Mouse (Mus musculus) embryonic fibroblast, embryonic 13.5 days (primary cell): Measurements from ENCODE around the gene Gmds. TPM values are rescaled to one million over a fixed set of nuclear protein-coding genes. Genes with fewer than 3 reads are reported as not detected.

Source experiments
- H3K27ac ChIP-seq: 2 replicates; pipeline ENCODE4 v1.5.1; 2012; ENCODE audit warnings: low read length, control low read depth, inconsistent platforms; ENCODE audit not compliant: insufficient read depth
- H3K4me1 ChIP-seq: 2 replicates; pipeline ENCODE4 v1.6.1; 2011; ENCODE audit warnings: low read length; ENCODE audit not compliant: control insufficient read depth, insufficient read depth
- H3K4me3 ChIP-seq: 2 replicates; pipeline ENCODE4 v1.5.1; 2011; ENCODE audit warnings: mild to moderate bottlenecking, control low read depth, low read length; ENCODE audit not compliant: insufficient read depth
- CTCF ChIP-seq: IDR thresholded peaks from 2 replicates; pipeline ENCODE4 v1.5.1; 2011; ENCODE audit warnings: mild to moderate bottlenecking, control low read depth, low read length, moderate library complexity, borderline replicate concordance; ENCODE audit not compliant: insufficient read depth
- POLR2A ChIP-seq: IDR thresholded peaks from 2 replicates; pipeline ENCODE4 v1.6.1; 2011; ENCODE audit warnings: low read depth, mild to moderate bottlenecking, control low read depth, low read length, moderate library complexity
- polyA plus RNA-seq: library from polyadenylated mRNA; stranded (reverse); fragments of >200 nt; gene quantifications from 2 replicates; pipeline ENCODE4 v1.2.4, GENCODE M21; 2011; ENCODE audit warnings: low read depth; ENCODE audit not compliant: missing spikeins, insufficient read length

The Gmds gene
- polyA plus RNA-seq, 1 experiment: 19.1 TPM

DNA sequence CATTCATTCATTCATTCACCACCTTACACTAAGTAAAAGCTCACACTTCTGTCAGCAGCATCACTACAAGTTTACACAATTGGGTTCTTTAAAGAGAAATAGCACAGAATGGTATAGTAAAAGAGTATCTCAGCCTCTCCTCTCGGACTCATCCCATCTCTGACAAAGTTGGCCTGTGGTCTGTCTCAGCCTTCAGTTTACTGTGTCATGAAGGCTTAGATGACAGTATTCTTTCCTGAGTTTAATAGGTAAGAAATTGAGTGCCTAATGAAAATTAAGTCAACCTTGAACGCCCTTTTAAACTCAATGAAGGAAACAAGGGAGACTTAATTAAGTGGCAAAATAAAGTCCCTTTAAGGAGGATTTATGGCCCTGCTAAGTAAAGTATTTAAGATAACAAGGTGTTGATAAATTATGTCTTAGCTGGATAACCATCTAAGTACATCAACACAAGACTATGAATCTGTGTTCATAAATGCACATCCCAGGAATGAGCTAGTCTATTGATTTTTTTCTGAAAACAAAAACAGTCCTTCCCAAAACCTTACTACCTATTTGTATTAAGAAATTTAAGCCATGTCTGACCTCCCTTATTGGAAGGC lies 160.6 kb downstream of the Gmds start:
- TF ChIP-seq CTCF: no peak
- TF ChIP-seq POLR2A: no peak
- no peak overlapping the region for H3K27ac ChIP-seq
- no peak overlapping the region for H3K4me3 ChIP-seq
- no peaks in the 10 kb centered on the region for H3K4me1 ChIP-seq

GRCm38 (mm10) chr13:32175028-32175427 lies 163.5 kb downstream of the Gmds start:
- Histone ChIP-seq H3K4me3 (no peak overlapping the region), H3K4me1 (no peaks in the 10 kb centered on the region), H3K27ac (no peak overlapping the region)
- TF ChIP-seq CTCF (no peak), POLR2A (no peak)

- H3K27ac ChIP-seq: no peak overlapping the region
- H3K4me1 ChIP-seq: no peaks in the 10 kb centered on the region
- TF ChIP-seq CTCF (no peak), POLR2A (no peak)
These were observed 169.4 kb downstream of the Gmds start for GRCm38 (mm10) chr13:32169173-32169572.

DNA sequence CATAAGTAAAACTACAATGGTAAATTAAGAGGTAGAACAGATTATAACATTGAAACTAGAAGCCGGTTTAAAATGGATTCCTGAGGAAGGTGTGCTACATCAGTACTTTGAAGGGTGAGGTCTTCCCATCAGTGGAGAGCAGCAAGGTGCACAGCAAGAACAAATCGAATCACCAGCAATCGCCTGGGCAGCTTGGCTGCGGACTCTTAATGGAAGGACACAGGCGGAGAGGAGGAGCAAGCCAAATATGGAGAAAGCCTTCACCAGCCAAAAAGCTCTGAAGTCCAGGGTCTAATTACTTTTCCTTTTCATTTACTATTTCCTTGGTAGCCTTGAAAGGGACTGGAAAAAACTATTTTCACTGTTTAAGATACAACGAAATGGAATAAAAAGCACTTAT lies 170.7 kb downstream of the Gmds start:
- Histone ChIP-seq H3K27ac (no peak overlapping the region), H3K4me3 (no peak overlapping the region), H3K4me1 (no peaks in the 10 kb centered on the region)
- TF ChIP-seq CTCF (no peak), POLR2A (no peak)

More at GRCm38 (mm10) chr13:32169173-32169572, 169.4 kb downstream of the Gmds start:
- H3K4me3 ChIP-seq: no peak overlapping the region

- H3K27ac ChIP-seq: no peak overlapping the region
- TF ChIP-seq POLR2A (no peak), CTCF (no peak)
- H3K4me3 ChIP-seq: no peak overlapping the region
- no peaks in the 10 kb centered on the region for H3K4me1 ChIP-seq
These were observed 173.0 kb downstream of the Gmds start for GRCm38 (mm10) chr13:32165581-32165980.

- Histone ChIP-seq H3K4me3 (no peak overlapping the region), H3K27ac (no peak overlapping the region), H3K4me1 (no peaks in the 10 kb centered on the region)
- TF ChIP-seq POLR2A (no peak), CTCF (no peak)
These were observed 177.0 kb downstream of the Gmds start for GRCm38 (mm10) chr13:32161567-32161966.

DNA sequence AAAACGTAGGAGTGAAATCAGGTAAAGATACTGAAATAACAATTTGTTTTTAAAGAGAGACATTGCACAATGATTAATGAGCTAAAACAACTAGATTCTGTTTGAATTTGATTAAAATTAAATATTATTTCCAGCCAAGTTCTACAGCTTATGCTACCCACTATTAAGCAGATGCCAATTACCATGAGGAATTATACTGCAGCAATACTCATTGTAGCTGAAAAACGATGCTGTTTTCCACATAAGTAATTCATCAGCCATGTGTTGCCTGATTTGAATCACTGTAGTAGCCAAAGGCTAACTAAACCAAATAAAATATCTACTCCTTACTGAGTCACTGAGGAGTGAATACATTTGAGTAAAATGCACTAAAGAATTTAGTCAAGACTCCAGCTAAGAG lies 180.3 kb downstream of the Gmds start:
- TF ChIP-seq CTCF (no peak), POLR2A (no peak)
- Histone ChIP-seq H3K4me3 (no peak overlapping the region), H3K27ac (no peak overlapping the region), H3K4me1 (no peaks in the 10 kb centered on the region)

DNA sequence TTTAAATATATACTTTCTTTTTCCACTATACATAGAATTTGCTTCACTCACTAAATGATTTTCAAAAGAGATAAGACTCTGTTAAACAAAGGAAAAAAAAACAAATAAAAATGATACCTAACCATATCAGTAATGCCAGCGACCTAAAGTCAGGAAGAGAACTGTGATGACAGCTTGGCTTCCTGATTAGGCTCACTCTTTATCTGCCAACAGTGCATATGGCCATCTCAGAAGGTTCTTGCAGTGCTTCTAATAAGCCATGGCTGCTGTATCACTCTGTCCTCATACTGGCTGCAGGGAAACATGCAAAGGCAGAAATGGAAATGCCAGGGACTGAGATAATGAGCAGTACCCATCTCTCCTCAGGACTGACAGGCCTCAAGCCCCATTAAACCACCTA lies 192.6 kb downstream of the Gmds start:
- no peak overlapping the region for H3K4me3 ChIP-seq
- TF ChIP-seq CTCF (no peak), POLR2A (no peak)

DNA sequence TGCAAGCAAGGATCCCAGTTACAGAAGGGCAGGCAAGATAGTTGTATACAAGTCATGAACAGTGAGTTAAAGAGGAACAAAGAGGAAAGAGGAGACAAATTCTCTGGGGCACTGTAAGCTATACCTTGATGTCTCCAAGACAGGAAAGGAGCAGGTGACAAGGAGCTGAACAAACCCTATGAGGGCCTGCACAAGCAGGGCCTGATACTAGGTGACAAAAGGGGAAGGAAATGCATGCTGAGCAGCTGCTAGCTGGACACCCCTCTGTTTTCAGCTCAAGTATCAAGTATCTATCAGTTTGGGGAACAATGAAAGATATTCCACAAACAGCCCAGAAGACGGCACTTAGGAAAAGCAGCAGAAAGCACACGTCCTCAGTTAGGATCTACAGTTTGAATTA lies 193.4 kb downstream of the Gmds start:
- no peak overlapping the region for H3K4me3 ChIP-seq
- TF ChIP-seq POLR2A (no peak), CTCF (no peak)
- no peak overlapping the region for H3K27ac ChIP-seq
- H3K4me1 ChIP-seq: no peaks in the 10 kb centered on the region

More for the DNA sequence above, 192.6 kb downstream of the Gmds start:
- H3K4me1 ChIP-seq: no peaks in the 10 kb centered on the region
- H3K27ac ChIP-seq: no peak overlapping the region

- H3K27ac ChIP-seq: no peak overlapping the region
- H3K4me3 ChIP-seq: no peak overlapping the region
- no peaks in the 10 kb centered on the region for H3K4me1 ChIP-seq
- TF ChIP-seq POLR2A (no peak), CTCF (no peak)
These were observed 194.9 kb downstream of the Gmds start for GRCm38 (mm10) chr13:32143651-32144050.
